Mouse (Mus musculus) testis, adult 2 months (tissue): ENCODE measurements around the gene Mbd4. TPM values are rescaled to one million over a fixed set of nuclear protein-coding genes. Genes with fewer than 3 reads are reported as not detected.

Experiments used
- H3K27ac ChIP-seq: fragments of 200-500 bp; 2 replicates; pipeline ENCODE4 v1.5.1; 2012; ENCODE audit warnings: low read depth, low read length; ENCODE audit not compliant: control insufficient read depth, insufficient read depth
- H3K27me3 ChIP-seq: fragments of 200-500 bp; 2 replicates; pipeline ENCODE4 v1.6.1; 2012; ENCODE audit warnings: mild to moderate bottlenecking, low read length, moderate library complexity; ENCODE audit not compliant: control insufficient read depth, insufficient read depth
- H3K36me3 ChIP-seq: fragments of 200-500 bp; 2 replicates; pipeline ENCODE4 v1.6.1; 2012; ENCODE audit warnings: mild to moderate bottlenecking, low read length; ENCODE audit not compliant: control insufficient read depth, insufficient read depth
- H3K4me1 ChIP-seq: fragments of 200-500 bp; 2 replicates; pipeline ENCODE4 v1.6.1; 2012; ENCODE audit warnings: low read length; ENCODE audit not compliant: control insufficient read depth, insufficient read depth
- H3K4me3 ChIP-seq: fragments of 200-500 bp; 2 replicates; pipeline ENCODE4 v1.5.1; 2012; ENCODE audit warnings: low read depth, mild to moderate bottlenecking, low read length, moderate library complexity, mixed read lengths; ENCODE audit not compliant: control insufficient read depth
- CTCF ChIP-seq: fragments of 200-500 bp; IDR thresholded peaks from 2 replicates; pipeline ENCODE4 v1.5.1; 2012; ENCODE audit warnings: low read depth, mild to moderate bottlenecking, inconsistent platforms, low read length, moderate library complexity; ENCODE audit not compliant: control insufficient read depth, insufficient read depth, insufficient replicate concordance
- POLR2A ChIP-seq: fragments of 200-500 bp; IDR thresholded peaks from 2 replicates; pipeline ENCODE4 v1.6.1; 2012; ENCODE audit warnings: low read depth, mild to moderate bottlenecking, inconsistent platforms, low read length, moderate library complexity; ENCODE audit not compliant: control insufficient read depth
- polyA plus RNA-seq: library from polyadenylated mRNA; depleted of rRNA; stranded (reverse); fragments of >200 nt; gene quantifications from 2 replicates; pipeline ENCODE4 v1.2.3, GENCODE M21; 2012

Gene Mbd4
- polyA plus RNA-seq, 1 experiment = 7.6 TPM

DNA sequence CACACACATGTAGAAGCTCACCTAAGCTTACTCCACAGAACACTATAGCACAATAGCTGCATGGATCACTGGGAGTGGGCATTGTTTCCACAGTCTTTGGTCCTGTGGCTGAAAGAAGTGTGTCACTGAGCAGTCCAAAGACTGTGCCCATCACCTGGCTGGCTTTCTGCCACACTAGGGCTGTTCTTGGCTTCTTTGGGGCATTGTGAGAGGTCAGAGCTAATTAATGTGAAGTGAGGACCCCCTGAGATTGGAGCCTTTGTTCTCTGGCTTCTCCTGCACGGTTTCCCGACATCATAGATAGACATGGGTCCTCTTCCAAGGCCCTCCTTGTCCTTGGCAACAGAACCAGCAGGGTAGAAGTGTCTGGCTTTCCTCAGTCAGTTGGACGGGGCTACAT is 39.2 kb upstream of the Mbd4 start:
- TF ChIP-seq POLR2A = no peak
- no peak for TF ChIP-seq CTCF
- H3K4me3 ChIP-seq = no peak overlapping the region
- peaks cover 3% of the 10 kb centered on the region for H3K36me3 ChIP-seq
- no peak overlapping the region for H3K27ac ChIP-seq
- H3K27me3 ChIP-seq = no peaks in the 10 kb centered on the region
- H3K4me1 ChIP-seq = no peaks in the 10 kb centered on the region

DNA sequence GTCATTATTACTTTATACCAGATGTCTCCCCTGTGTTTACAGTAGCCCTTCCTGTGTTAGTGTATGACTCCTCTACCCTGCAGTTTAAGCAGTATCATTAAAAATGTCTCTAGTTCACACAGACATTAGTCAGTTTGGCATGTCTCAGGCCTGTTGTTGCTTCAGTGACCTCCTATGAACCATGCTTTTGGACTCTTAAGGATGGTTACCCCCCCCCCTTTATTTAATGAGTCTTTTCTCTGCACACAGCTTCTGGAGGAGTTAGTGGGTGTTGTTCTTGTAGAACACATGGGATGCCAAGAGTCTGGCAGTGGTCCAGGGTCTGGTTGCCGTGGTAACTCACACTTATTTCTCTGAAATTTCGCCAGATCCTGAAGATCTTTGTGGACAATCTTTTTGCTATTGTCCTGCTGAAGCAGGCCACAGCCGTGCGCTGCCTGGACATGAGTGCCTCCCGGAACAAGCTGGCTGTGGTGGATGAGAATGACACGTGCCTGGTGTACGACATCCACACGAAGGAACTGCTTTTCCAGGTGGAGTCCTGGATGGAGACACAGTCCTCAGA is 38.4 kb upstream of the Mbd4 start:
- Histone ChIP-seq H3K4me3 (no peak overlapping the region), H3K4me1 (no peaks in the 10 kb centered on the region), H3K27me3 (no peaks in the 10 kb centered on the region), H3K36me3 (peaks cover 2% of the 10 kb centered on the region), H3K27ac (no peak overlapping the region)
- TF ChIP-seq CTCF (no peak), POLR2A (no peak)

DNA sequence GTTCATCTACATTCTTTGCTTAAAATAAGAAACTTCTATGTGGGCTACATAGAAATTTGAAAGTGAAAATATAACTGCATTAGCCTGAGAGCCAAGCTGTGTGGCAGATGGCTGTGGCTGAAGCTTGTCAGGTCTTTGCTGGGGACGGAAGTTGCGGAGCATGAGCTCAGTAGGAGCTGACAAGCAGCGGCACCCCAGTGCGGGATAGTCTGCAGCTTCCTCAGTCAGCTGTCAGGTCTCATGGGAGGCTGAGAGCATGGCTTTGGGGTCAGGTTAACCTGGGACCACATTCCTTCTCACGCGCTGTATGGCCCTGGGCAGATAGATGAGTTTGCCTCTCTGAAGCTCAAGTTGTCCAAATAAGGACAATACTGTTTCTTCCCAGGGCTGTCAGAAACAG is 37.9 kb upstream of the Mbd4 start:
- H3K27ac ChIP-seq = no peak overlapping the region

DNA sequence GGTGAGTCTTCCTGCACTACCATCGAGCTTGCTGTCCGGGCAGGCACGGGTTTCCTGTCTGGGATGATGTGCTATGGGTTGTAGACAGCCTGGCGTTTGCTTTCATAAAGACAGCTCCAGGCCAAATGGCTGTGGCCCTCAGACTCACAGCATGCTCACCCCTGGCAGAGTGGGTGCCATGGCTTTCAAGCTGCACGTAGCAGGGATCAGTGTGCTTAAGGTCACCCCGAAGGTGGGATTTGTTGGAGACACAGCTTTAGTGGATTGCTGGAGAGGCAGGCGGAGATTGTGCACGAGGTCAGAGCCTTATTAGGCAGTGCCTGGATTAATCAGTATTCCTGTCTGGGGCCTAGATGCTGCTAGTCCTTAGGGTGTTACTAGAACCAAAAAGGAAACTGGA is 37.4 kb upstream of the Mbd4 start:
- no peaks in the 10 kb centered on the region for H3K27me3 ChIP-seq
- H3K4me3 ChIP-seq = no peak overlapping the region
- H3K36me3 ChIP-seq = peaks cover 3% of the 10 kb centered on the region
- H3K27ac ChIP-seq = no peak overlapping the region
- TF ChIP-seq CTCF (no peak), POLR2A (no peak)
- no peaks in the 10 kb centered on the region for H3K4me1 ChIP-seq

More for the DNA sequence above, 37.9 kb upstream of the Mbd4 start:
- H3K4me1 ChIP-seq = no peaks in the 10 kb centered on the region
- no peak overlapping the region for H3K4me3 ChIP-seq
- H3K36me3 ChIP-seq = peaks cover 2% of the 10 kb centered on the region
- H3K27me3 ChIP-seq = no peaks in the 10 kb centered on the region
- no peak for TF ChIP-seq POLR2A
- no peak for TF ChIP-seq CTCF

DNA sequence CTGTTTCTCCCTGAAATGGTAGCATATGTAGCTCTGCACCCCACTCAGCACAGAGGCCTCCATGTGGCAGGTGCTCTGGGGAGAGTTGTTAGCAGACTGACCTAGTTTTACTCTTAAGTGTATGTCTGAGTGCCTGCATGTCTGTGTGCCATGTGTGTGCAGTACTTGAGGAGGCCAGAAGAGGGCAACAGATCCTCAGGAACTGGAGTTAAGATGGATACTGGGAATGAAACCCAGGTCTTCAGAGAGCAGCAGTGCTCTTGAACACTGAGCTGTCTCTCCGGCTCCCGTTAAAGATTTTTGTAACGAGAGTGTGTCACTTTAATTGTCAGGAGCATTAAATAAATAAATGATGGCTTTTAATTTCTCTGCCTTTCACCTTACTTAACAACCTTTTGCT is 35.1 kb upstream of the Mbd4 start:
- Histone ChIP-seq H3K36me3 (peaks cover 3% of the 10 kb centered on the region), H3K27ac (no peak overlapping the region), H3K4me1 (no peaks in the 10 kb centered on the region), H3K27me3 (no peaks in the 10 kb centered on the region), H3K4me3 (no peak overlapping the region)
- TF ChIP-seq POLR2A = no peak
- TF ChIP-seq CTCF = no peak

DNA sequence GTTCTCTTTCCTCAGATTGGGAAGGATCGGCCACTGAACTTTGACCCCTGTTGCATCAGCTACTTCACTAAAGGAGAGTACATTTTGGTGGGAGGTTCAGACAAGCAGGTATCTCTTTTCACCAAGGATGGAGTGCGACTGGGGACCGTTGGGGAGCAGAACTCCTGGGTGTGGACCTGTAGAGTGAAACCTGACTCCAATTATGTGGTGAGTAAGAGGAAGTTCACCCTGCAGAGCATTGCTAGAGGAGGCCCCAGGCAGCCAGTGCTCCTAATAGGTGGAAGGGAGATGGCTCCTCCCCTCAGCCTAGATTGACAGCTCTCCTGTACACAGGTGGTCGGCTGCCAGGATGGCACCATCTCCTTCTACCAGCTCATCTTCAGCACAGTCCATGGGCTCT is 33.7 kb upstream of the Mbd4 start:
- Histone ChIP-seq H3K27me3 (no peaks in the 10 kb centered on the region), H3K4me1 (no peaks in the 10 kb centered on the region), H3K4me3 (no peak overlapping the region), H3K27ac (no peak overlapping the region), H3K36me3 (peaks cover 1% of the 10 kb centered on the region; the same call in 1 of the 2 replicates)
- TF ChIP-seq POLR2A = no peak
- TF ChIP-seq CTCF = no peak

DNA sequence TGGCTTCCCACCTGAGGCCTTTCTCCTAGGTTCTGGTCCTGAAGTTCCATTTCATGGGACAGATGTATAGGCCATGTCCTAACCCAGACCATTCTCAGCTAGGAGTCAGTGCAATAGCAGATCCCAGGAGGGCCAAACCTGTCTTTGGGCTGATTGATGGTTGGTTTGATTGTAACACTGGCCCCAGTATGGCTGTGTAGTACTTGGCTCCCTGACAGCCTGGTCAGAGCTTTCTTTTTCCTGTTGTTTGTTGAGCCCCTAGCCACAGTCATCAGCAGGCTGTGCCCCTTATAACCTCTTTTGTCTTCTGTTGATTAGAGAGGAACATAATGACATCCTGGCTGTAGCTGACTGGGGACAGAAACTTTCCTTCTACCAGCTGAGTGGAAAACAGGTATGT is 30.8 kb upstream of the Mbd4 start:
- TF ChIP-seq POLR2A (no peak), CTCF (no peak)
- H3K36me3 ChIP-seq = peaks cover 1% of the 10 kb centered on the region
- H3K4me1 ChIP-seq = no peaks in the 10 kb centered on the region
- no peak overlapping the region for H3K27ac ChIP-seq
- no peaks in the 10 kb centered on the region for H3K27me3 ChIP-seq
- H3K4me3 ChIP-seq = no peak overlapping the region

DNA sequence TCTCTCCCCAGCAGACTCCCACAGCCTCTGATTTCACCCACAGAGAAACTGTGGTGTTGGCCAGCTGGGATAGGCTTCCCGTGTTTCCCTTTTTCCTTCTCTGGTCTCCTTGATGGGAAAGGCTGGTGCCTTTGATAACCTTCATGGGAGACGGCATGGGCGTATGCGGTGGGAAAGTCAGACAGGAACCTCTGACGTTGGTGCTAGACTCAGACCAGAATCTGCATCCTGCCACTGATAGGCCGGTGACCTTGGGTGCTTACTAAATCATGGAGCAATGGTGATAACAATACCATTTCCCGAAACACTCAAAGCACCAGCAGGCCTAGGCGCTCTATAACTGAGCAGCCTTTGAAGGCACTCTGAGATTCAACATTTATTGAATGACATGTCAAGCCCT is 27.6 kb upstream of the Mbd4 start:
- H3K36me3 ChIP-seq = no peaks in the 10 kb centered on the region; the same call in 1 of the 2 replicates

More for the DNA sequence above, 27.6 kb upstream of the Mbd4 start:
- Histone ChIP-seq H3K4me1 (no peaks in the 10 kb centered on the region), H3K4me3 (no peak overlapping the region), H3K27me3 (no peaks in the 10 kb centered on the region), H3K27ac (no peak overlapping the region)
- TF ChIP-seq POLR2A (no peak), CTCF (no peak)
